In the genomic region with DNA sequence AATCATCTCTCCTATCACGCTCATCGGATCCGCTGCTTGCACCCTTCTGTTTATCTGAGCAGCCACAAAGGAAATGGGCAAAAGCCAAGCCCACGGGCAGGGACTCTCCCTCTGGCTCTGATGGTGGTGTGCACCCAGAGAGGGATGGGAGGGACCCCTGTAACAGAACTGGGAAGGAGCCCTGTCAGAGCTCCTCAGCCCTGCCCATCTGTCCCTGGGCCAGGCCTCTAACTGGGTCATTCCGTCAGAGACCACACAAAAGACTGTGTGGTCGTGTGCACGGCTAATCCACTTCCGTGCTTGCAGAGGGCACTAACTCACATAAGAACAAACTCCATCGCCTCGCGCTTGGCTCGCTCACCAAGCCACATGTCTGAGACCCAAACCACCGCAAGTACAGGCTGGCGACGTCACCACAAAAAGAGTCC, we compare ENCODE assay signal across 8 mouse cellular contexts.
A peak's percentile ranks its signal among the peaks of the same experiment; 100 is the strongest.
DNase-seq lines count a peak whose midpoint lies in the region; ATAC-seq and TF ChIP-seq lines count a peak whose summit lies in the region.

No protein-coding gene starts in this region.

- no peaks in the 10 kb centered on the region for H3K36me3 ChIP-seq in kidney, adult 2 months (ENCODE audit: control insufficient read depth, insufficient read depth, low read length)
- no peaks in the 10 kb centered on the region for H3K36me3 ChIP-seq in forebrain, embryonic 14.5 days (ENCODE audit: control insufficient read depth, insufficient read depth, low read length)
- H3K36me3 ChIP-seq in kidney, embryonic 15.5 days = no peaks in the 10 kb centered on the region

- H3K9ac ChIP-seq in forebrain, embryonic 14.5 days (ENCODE audit: low read length) = no peak overlapping the region
- no peak overlapping the region for H3K9ac ChIP-seq in kidney, embryonic 15.5 days

- H3K27ac ChIP-seq in kidney, adult 2 months (ENCODE audit: insufficient read depth, low read depth, low read length) = no peak overlapping the region
- peak overlapping the region; percentile 40 for H3K27ac ChIP-seq in forebrain, embryonic 14.5 days (ENCODE audit: low read depth, low read length)
- H3K27ac ChIP-seq in kidney, embryonic 15.5 days = no peak overlapping the region

- TF ChIP-seq POLR2A in kidney, adult 2 months (IDR thresholded peaks at IDR 0.05; ENCODE audit: low read depth, low read length) = no peak

- no peak overlapping the region for H3K4me2 ChIP-seq in forebrain, embryonic 14.5 days (ENCODE audit: low read length)
- peak overlapping the region; percentile 33 for H3K4me2 ChIP-seq in kidney, embryonic 15.5 days

- WGBS in kidney, adult 2 months = 33% methylated on average over 15 of the region's 15 CpGs
- WGBS in forebrain, embryonic 14.5 days = 33% methylated on average over 15 of the region's 15 CpGs
- WGBS in kidney, embryonic 15.5 days = 49% methylated on average over 15 of the region's 15 CpGs

- no peak for TF ChIP-seq CTCF in kidney, adult 2 months (conservative IDR thresholded peaks at IDR 0.05; ENCODE audit: insufficient read depth, insufficient read length, low read depth, low read length)

- no peak overlapping the region for H3K4me3 ChIP-seq in kidney, adult 2 months (ENCODE audit: insufficient read depth, low read depth, low read length)
- no peak overlapping the region for H3K4me3 ChIP-seq in forebrain, embryonic 14.5 days (ENCODE audit: low read depth, low read length)
- no peak overlapping the region for H3K4me3 ChIP-seq in kidney, embryonic 15.5 days (replicated peaks)

- no peaks in the 10 kb centered on the region for H3K4me1 ChIP-seq in kidney, adult 2 months (ENCODE audit: control insufficient read depth, insufficient read depth, low read length)
- H3K4me1 ChIP-seq in forebrain, embryonic 14.5 days (ENCODE audit: control insufficient read depth, insufficient read depth, low read length) = peaks cover 11% of the 10 kb centered on the region; the same call in 1 of the 2 replicates
- H3K4me1 ChIP-seq in kidney, embryonic 15.5 days = peaks cover 18% of the 10 kb centered on the region

- DNase-seq in kidney, adult 2 months = peak; percentile 20
- DNase-seq in kidney, adult 11 months = no peak
- DNase-seq in c-Kit-positive CD71-positive TER-119-negative erythroid progenitor cells, embryonic 14.5 days (ENCODE audit: low read depth) = peak; percentile 9
- peak; percentile 51 for DNase-seq in forebrain, embryonic 14.5 days (ENCODE audit: low spot score)
- DNase-seq in lung, postnatal 25 days (ENCODE audit: low spot score) = peak; percentile 57
- DNase-seq in retina, postnatal 1 day = peak; percentile 94
- no peak for DNase-seq in right cerebral cortex, adult 2 months (ENCODE audit: low spot score in 2 of 2)

- ATAC-seq in forebrain, embryonic 14.5 days = peak; percentile 73
- peak; percentile 54 for ATAC-seq in kidney, embryonic 15.5 days (replicated peaks; ENCODE audit: low FRiP score)

- no peaks in the 10 kb centered on the region for H3K27me3 ChIP-seq in kidney, adult 2 months (replicated peaks; ENCODE audit: control insufficient read depth, insufficient read depth, low read length)
- H3K27me3 ChIP-seq in forebrain, embryonic 14.5 days (replicated peaks; ENCODE audit: control insufficient read depth, insufficient read depth, low read length) = no peaks in the 10 kb centered on the region
- H3K27me3 ChIP-seq in kidney, embryonic 15.5 days = no peaks in the 10 kb centered on the region

- H3K9me3 ChIP-seq in forebrain, embryonic 14.5 days (replicated peaks; ENCODE audit: control insufficient read depth, low read length) = no peaks in the 10 kb centered on the region
- no peaks in the 10 kb centered on the region for H3K9me3 ChIP-seq in kidney, embryonic 15.5 days (replicated peaks)

Comparison
In these comparisons a context has a peak if more than half of its experiments do, and no peak if none do; other contexts are left out.
1. DNase-seq: peak in kidney, adult 2 months (single experiment), c-Kit-positive CD71-positive TER-119-negative erythroid progenitor cells, embryonic 14.5 days (single experiment), forebrain, embryonic 14.5 days (single experiment), lung, postnatal 25 days (single experiment) and retina, postnatal 1 day (single experiment); none in kidney, adult 11 months (single experiment) and right cerebral cortex, adult 2 months (0 of 2).